Mouse (Mus musculus) G1E (cell line): Measurements from ENCODE around the gene Spaca7.

Source experiments
- CTCF ChIP-seq: IDR thresholded peaks from 2 replicates; pipeline ENCODE4 v1.5.1; 2012; ENCODE audit warnings: low read depth, low read length, inconsistent platforms, mixed read lengths
- GATA1 ChIP-seq: IDR thresholded peaks from 2 replicates; pipeline ENCODE4 v1.6.1; 2012; ENCODE audit warnings: borderline replicate concordance, low read length, inconsistent platforms, mixed read lengths
- POLR2AphosphoS5 ChIP-seq: IDR thresholded peaks from 2 replicates; pipeline ENCODE4 v1.6.1; 2012; ENCODE audit warnings: low read depth, low read length, inconsistent platforms; ENCODE audit not compliant: insufficient replicate concordance
- TAL1 ChIP-seq: conservative IDR thresholded peaks from 2 replicates; pipeline ENCODE4 v1.6.1; 2012; ENCODE audit warnings: low read depth, low read length, inconsistent platforms, mixed read lengths

GRCm38 (mm10) chr8:12607223-12607622, 34.4 kb downstream of the Spaca7 start:
- TF ChIP-seq CTCF (peak; percentile 71), GATA1 (no peak), TAL1 (no peak), POLR2AphosphoS5 (no peak)
